Mouse (Mus musculus) forebrain, postnatal 0 days (tissue): ENCODE results near the gene Hebp1. TPM values are rescaled to one million over a fixed set of nuclear protein-coding genes. Genes with fewer than 3 reads are reported as not detected.

ENCODE experiments used
- ATAC-seq: fragments of 200-750 bp; cut with Nextera tagmentation; 2 replicates; pipeline ENCODE4 v1.8.0; 2017; ENCODE audit warnings: mild to moderate bottlenecking, moderate library complexity
- DNase-seq: peaks from one replicate; pipeline ENCODE4 v3.0.0-alpha.2; 2015
- H3K27ac ChIP-seq: fragments of 300-500 bp; sonication (generic); 2 replicates; pipeline ENCODE4 v1.5.1; 2014; ENCODE audit warnings: low read depth, mild to moderate bottlenecking, antibody characterized with exemption, low read length, moderate library complexity, mixed read lengths
- H3K27me3 ChIP-seq: fragments of 300-500 bp; sonication (generic); 2 replicates; pipeline ENCODE4 v1.6.1; 2014; ENCODE audit warnings: mild to moderate bottlenecking, low read length, mixed read lengths; ENCODE audit not compliant: insufficient read depth
- H3K36me3 ChIP-seq: fragments of 300-500 bp; sonication (generic); 2 replicates; pipeline ENCODE4 v1.6.1; 2014; ENCODE audit warnings: mild to moderate bottlenecking, moderate library complexity; ENCODE audit not compliant: insufficient read depth
- H3K4me1 ChIP-seq: fragments of 300-500 bp; sonication (generic); 2 replicates; pipeline ENCODE4 v1.6.1; 2014; ENCODE audit warnings: antibody characterized with exemption; ENCODE audit not compliant: insufficient read depth
- H3K4me2 ChIP-seq: fragments of 300-500 bp; sonication (generic); 2 replicates; pipeline ENCODE4 v1.6.1; 2014; ENCODE audit warnings: low read depth, mild to moderate bottlenecking, moderate library complexity
- H3K4me3 ChIP-seq: fragments of 300-500 bp; sonication (generic); 2 replicates; pipeline ENCODE4 v1.5.1; 2014; ENCODE audit warnings: low read depth, low read length, mixed read lengths
- H3K9ac ChIP-seq: fragments of 300-500 bp; sonication (generic); 2 replicates; pipeline ENCODE4 v1.6.1; 2014; ENCODE audit warnings: mild to moderate bottlenecking
- H3K9me3 ChIP-seq: fragments of 300-500 bp; sonication (generic); 2 replicates; pipeline ENCODE4 v1.6.1; 2016; ENCODE audit warnings: low read length
- CTCF ChIP-seq: sonication (generic); IDR thresholded peaks from 2 replicates; pipeline ENCODE4 v1.5.1; 2016; ENCODE audit warnings: antibody characterized with exemption, control low read depth, low read depth
- WGBS: fragments of 180-500 bp; shearing (Covaris S2); extraction: QIAGEN DNeasy Blood & Tissue Kit; methylation state at CpG from one replicate; pipeline ENCODE4 v1.1.7; 2014; 5-methylcytosine and 5-hydroxymethylcytosine counted together
- polyA plus RNA-seq: library from polyadenylated mRNA; unstranded; fragments of >200 nt; fragmentation: Nextera tagmentation; extraction: Ambion mirVana; gene quantifications from 2 replicates; pipeline ENCODE4 v1.2.1, GENCODE M21; 2015
- total RNA-seq: library from RNA; depleted of rRNA; stranded (reverse); fragments of >200 nt; gene quantifications from 2 replicates; pipeline ENCODE4 v1.2.3, GENCODE M21; 2014; rRNA removed

Hebp1 gene
- 10.2 and 11.1 TPM in 2 replicates for total RNA-seq
- polyA plus RNA-seq: 6.7 and 8.5 TPM in 2 replicates

GRCm38 (mm10) chr6:135197921-135198532 is at the start of gene Hebp1, which contains the start of gene Fam234b:
Hebp1 (minus strand) TSS chr6:135198022.
Fam234b (plus strand) TSS chr6:135197977.
- Histone ChIP-seq H3K4me2 (peak within 1 kb of the TSS; percentile 90), H3K4me3 (peak within 1 kb of the TSS; percentile 92), H3K36me3 (no peaks in the 10 kb centered on the region), H3K9ac (peak within 1 kb of the TSS; percentile 83), H3K27ac (peak within 1 kb of the TSS; percentile 76), H3K4me1 (peaks cover 13% of the 10 kb centered on the region), H3K9me3 (no peaks in the 10 kb centered on the region), H3K27me3 (no peaks in the 10 kb centered on the region)
- TF ChIP-seq CTCF: peak; percentile 55
- WGBS: under 1% methylated on average over 52 of the region's 52 CpGs
- DNase-seq: peak; percentile 84
- peak; percentile 94 for ATAC-seq

- Histone ChIP-seq H3K4me2 (no peak overlapping the region), H3K27ac (no peak overlapping the region), H3K27me3 (no peaks in the 10 kb centered on the region), H3K9ac (no peak overlapping the region), H3K36me3 (no peaks in the 10 kb centered on the region), H3K4me1 (peaks cover 7% of the 10 kb centered on the region; the same call in 1 of the 2 replicates), H3K4me3 (no peak overlapping the region), H3K9me3 (no peaks in the 10 kb centered on the region)
- DNase-seq (no peak), ATAC-seq (no peak)
- WGBS: 45% methylated on average over 8 of the region's 8 CpGs
- TF ChIP-seq CTCF: no peak
Measured at GRCm38 (mm10) chr6:135245586-135245985, 47.8 kb upstream of the Hebp1 start.

DNA sequence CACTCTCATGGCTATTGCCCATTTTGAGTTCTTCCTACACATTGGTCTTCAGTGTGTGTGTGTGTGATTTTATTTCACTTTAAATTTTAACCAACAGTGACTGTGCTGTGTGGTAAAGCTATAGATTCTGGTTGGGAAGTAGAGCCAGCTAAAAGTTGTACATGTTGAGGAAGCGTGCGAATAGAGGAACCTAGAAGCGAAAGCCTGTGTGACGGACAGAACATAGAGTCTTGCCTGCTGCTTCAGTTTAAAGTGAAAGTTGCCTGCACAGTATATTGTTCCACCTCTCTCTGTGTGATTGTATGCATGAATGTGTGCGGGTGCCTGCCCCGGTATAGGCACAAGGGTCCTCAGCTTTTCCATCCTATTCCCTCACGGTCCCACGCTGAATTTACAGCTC is 42.5 kb upstream of the Hebp1 start:
- DNase-seq (no peak), ATAC-seq (no peak)
- Histone ChIP-seq H3K4me1 (no peaks in the 10 kb centered on the region), H3K9me3 (no peaks in the 10 kb centered on the region), H3K4me2 (no peak overlapping the region), H3K4me3 (no peak overlapping the region), H3K9ac (no peak overlapping the region), H3K27ac (no peak overlapping the region), H3K36me3 (peaks cover 27% of the 10 kb centered on the region), H3K27me3 (no peaks in the 10 kb centered on the region)
- WGBS: 97% methylated on average over 8 of the region's 8 CpGs
- TF ChIP-seq CTCF: no peak

GRCm38 (mm10) chr6:135238211-135238610 is 40.4 kb upstream of the Hebp1 start:
- peaks cover 44% of the 10 kb centered on the region for H3K36me3 ChIP-seq
- H3K9me3 ChIP-seq: no peaks in the 10 kb centered on the region
- H3K27ac ChIP-seq: no peak overlapping the region
- H3K9ac ChIP-seq: no peak overlapping the region
- TF ChIP-seq CTCF: no peak
- no peak for DNase-seq
- H3K27me3 ChIP-seq: no peaks in the 10 kb centered on the region
- no peaks in the 10 kb centered on the region for H3K4me1 ChIP-seq
- no peak overlapping the region for H3K4me2 ChIP-seq
- no peak overlapping the region for H3K4me3 ChIP-seq
- 47% methylated on average over 4 of the region's 4 CpGs for WGBS
- ATAC-seq: no peak

- Histone ChIP-seq H3K36me3 (peaks cover 52% of the 10 kb centered on the region), H3K9ac (no peak overlapping the region), H3K27ac (no peak overlapping the region), H3K4me1 (no peaks in the 10 kb centered on the region), H3K4me2 (no peak overlapping the region), H3K4me3 (no peak overlapping the region), H3K27me3 (no peaks in the 10 kb centered on the region), H3K9me3 (no peaks in the 10 kb centered on the region)
- no peak for DNase-seq
- no peak for TF ChIP-seq CTCF
- ATAC-seq: no peak
- 79% methylated on average over 14 of the region's 14 CpGs for WGBS
Measured at GRCm38 (mm10) chr6:135237326-135237725, 39.5 kb upstream of the Hebp1 start.

GRCm38 (mm10) chr6:135236576-135236975 is 38.8 kb upstream of the Hebp1 start:
- whole genome bisulfite sequencing: 90% methylated on average over 3 of the region's 3 CpGs
- H3K4me1 ChIP-seq: no peaks in the 10 kb centered on the region
- TF ChIP-seq CTCF: peak; percentile 38
- no peaks in the 10 kb centered on the region for H3K27me3 ChIP-seq
- no peak overlapping the region for H3K27ac ChIP-seq
- no peak for ATAC-seq
- no peaks in the 10 kb centered on the region for H3K9me3 ChIP-seq
- no peak overlapping the region for H3K4me3 ChIP-seq
- DNase-seq: no peak
- no peak overlapping the region for H3K4me2 ChIP-seq
- peaks cover 57% of the 10 kb centered on the region for H3K36me3 ChIP-seq
- no peak overlapping the region for H3K9ac ChIP-seq

DNA sequence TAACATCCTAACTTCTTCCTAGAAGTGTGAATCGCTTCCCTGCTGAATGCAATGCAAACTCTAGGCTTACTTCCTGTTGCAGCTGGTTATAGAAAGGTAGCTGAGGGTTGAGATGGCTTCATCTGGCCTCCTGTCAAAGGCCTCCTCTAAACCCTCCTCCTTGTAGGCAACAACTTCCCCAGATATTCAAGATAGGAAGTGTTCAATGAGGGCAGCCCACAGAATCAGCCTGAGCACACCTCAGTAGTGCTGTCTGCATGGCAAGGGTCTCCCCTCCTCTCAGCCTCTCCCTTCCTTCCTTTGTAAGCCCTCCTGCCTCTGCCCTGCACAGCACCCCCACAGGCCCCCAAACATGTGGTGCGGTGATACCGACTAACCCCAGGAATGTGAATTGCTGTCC is 37.9 kb upstream of the Hebp1 start:
- Histone ChIP-seq H3K27ac (no peak overlapping the region), H3K36me3 (peaks cover 57% of the 10 kb centered on the region), H3K27me3 (no peaks in the 10 kb centered on the region), H3K4me2 (no peak overlapping the region), H3K4me1 (no peaks in the 10 kb centered on the region), H3K9me3 (no peaks in the 10 kb centered on the region), H3K4me3 (no peak overlapping the region), H3K9ac (no peak overlapping the region)
- TF ChIP-seq CTCF: no peak
- DNase-seq (no peak), ATAC-seq (no peak)
- 91% methylated on average over 3 of the region's 3 CpGs for WGBS
